Mouse (Mus musculus) stomach, postnatal 0 days (tissue): ENCODE data around the gene Atp13a1. TPM values are rescaled to one million over a fixed set of nuclear protein-coding genes. Genes with fewer than 3 reads are reported as not detected.

Source experiments
- ATAC-seq: fragments of 200-750 bp; cut with Nextera tagmentation; 2 replicates; pipeline ENCODE4 v1.8.0; 2017; ENCODE audit not compliant: low FRiP score, low TSS enrichment
- DNase-seq: peaks from one replicate; pipeline ENCODE4 v3.0.0-alpha.2; 2016; ENCODE audit warnings: low spot score
- H3K27ac ChIP-seq: fragments of 300-500 bp; sonication (generic); replicated peaks from 2 replicates; pipeline ENCODE4 v1.5.1; 2014; ENCODE audit warnings: mild to moderate bottlenecking, control low read depth
- H3K27me3 ChIP-seq: fragments of 300-500 bp; sonication (generic); 2 replicates; pipeline ENCODE4 v1.6.1; 2014; ENCODE audit warnings: low read length; ENCODE audit not compliant: control insufficient read depth, insufficient read depth
- H3K36me3 ChIP-seq: fragments of 300-500 bp; sonication (generic); 2 replicates; pipeline ENCODE4 v1.6.1; 2014; ENCODE audit warnings: low read length, mixed read lengths; ENCODE audit not compliant: control insufficient read depth, insufficient read depth
- H3K4me1 ChIP-seq: fragments of 300-500 bp; sonication (generic); replicated peaks from 2 replicates; pipeline ENCODE4 v1.6.1; 2014; ENCODE audit warnings: antibody characterized with exemption; ENCODE audit not compliant: control insufficient read depth, insufficient read depth
- H3K4me2 ChIP-seq: fragments of 300-500 bp; sonication (generic); replicated peaks from 2 replicates; pipeline ENCODE4 v1.6.1; 2014; ENCODE audit warnings: low read depth, mild to moderate bottlenecking, control low read depth, moderate library complexity
- H3K4me3 ChIP-seq: fragments of 300-500 bp; sonication (generic); 2 replicates; pipeline ENCODE4 v1.5.1; 2014; ENCODE audit warnings: low read depth, low read length, control low read depth
- H3K9ac ChIP-seq: fragments of 300-500 bp; sonication (generic); 2 replicates; pipeline ENCODE4 v1.6.1; 2014; ENCODE audit warnings: mild to moderate bottlenecking, low read length, control low read depth, mixed read lengths
- H3K9me3 ChIP-seq: fragments of 300-500 bp; sonication (generic); 2 replicates; pipeline ENCODE4 v1.6.1; 2016; ENCODE audit warnings: low read length; ENCODE audit not compliant: control insufficient read depth
- CTCF ChIP-seq: IDR thresholded peaks from 2 replicates; pipeline ENCODE4 v1.5.1; 2016; ENCODE audit warnings: antibody characterized with exemption, low read depth, mild to moderate bottlenecking, moderate library complexity
- EP300 ChIP-seq: optimal IDR thresholded peaks from 2 replicates; pipeline ENCODE3; 2016; ENCODE audit warnings: antibody characterized with exemption
- WGBS: fragments of 180-500 bp; shearing (Covaris S2); extraction: QIAGEN DNeasy Blood & Tissue Kit; methylation state at CpG from one replicate; pipeline ENCODE4 v1.1.7; 2014; 5-methylcytosine and 5-hydroxymethylcytosine counted together
- polyA plus RNA-seq: library from polyadenylated mRNA; unstranded; fragments of >200 nt; fragmentation: Nextera tagmentation; extraction: Ambion mirVana; gene quantifications from 2 replicates; pipeline ENCODE4 v1.2.1, GENCODE M21; 2015

Gene Atp13a1
- polyA plus RNA-seq, 1 experiment from 2014 or later, result 19.4 TPM

DNA sequence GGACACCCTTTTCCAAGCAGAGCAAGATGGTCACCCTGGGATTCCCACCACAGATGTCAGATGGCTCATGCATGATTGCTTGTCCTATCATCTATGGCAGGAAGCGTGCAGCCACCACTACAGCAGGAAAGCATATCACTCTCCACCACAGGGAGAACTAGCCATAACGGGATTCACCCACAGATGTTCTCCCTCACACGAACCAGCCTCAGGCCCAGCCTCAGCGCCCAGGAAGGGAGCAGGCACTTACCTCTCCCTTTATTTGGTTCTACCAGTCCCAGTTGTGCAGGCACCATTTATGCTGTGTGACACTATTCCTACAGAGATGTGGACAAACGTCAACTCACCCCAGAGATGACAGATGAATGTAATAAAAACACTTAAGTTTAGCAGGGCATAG is 1.9 kb upstream of the Atp13a1 start:
- Histone ChIP-seq H3K4me2 (no peak overlapping the region), H3K36me3 (peaks cover 4% of the 10 kb centered on the region; the same call in 1 of the 2 replicates), H3K9ac (no peak overlapping the region), H3K27ac (no peak overlapping the region), H3K4me1 (no peaks in the 10 kb centered on the region), H3K4me3 (no peak overlapping the region), H3K27me3 (no peaks in the 10 kb centered on the region), H3K9me3 (no peaks in the 10 kb centered on the region)
- no peak for ATAC-seq
- 81% methylated on average over 5 of the region's 5 CpGs for WGBS
- no peak for DNase-seq
- no peak for TF ChIP-seq CTCF
- TF ChIP-seq EP300, result no peak

DNA sequence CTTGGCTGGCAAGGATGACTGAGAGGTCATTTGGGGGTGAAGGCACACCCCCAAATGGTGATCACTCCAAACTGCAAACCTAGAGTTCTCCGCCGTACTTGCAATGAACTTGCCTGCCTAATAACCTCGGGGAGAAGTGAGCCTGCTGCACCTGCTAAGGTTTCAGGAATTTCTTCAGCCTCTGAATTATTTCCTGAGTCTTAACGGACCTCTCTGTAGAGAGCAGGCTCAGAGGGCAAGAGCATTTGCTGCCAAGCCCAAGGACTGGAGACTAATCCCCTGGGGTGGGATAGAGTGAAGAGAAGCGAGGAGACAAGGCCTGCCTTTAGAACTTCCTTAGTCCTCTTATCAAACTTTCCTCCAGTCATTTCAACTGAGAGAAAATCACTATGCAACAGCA is 1.2 kb upstream of the Atp13a1 start:
- 68% methylated on average over 5 of the region's 5 CpGs for WGBS
- Histone ChIP-seq H3K27me3 (no peaks in the 10 kb centered on the region), H3K4me2 (no peak overlapping the region), H3K27ac (no peak overlapping the region), H3K9me3 (no peaks in the 10 kb centered on the region), H3K4me3 (no peak overlapping the region), H3K4me1 (no peaks in the 10 kb centered on the region), H3K9ac (no peak overlapping the region), H3K36me3 (peaks cover 4% of the 10 kb centered on the region; the same call in 1 of the 2 replicates)
- no peak for TF ChIP-seq CTCF
- TF ChIP-seq EP300, result no peak
- DNase-seq (no peak), ATAC-seq (no peak)

DNA sequence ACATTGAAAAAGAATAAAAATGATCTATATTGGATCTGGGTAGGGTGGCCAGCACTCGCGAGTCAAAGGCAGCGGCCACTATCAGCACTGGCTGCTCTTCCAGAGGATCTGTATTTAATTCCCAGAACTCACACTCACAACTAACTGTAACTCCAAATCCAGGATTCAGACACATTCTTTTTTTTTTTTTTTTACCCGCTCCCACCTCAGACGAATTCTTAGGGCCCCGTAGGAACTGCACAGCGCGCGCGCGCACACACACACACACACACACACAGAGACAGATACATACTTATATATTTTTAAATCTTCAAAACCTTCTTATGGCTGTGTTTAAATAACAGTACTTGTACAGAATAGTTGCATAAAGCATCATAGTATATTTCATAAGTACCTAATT is 599 bp upstream of the Atp13a1 start:
- H3K4me1 ChIP-seq, result no peaks in the 10 kb centered on the region
- H3K4me3 ChIP-seq, result peak overlapping the region; percentile 100
- H3K9me3 ChIP-seq, result no peaks in the 10 kb centered on the region
- H3K27ac ChIP-seq, result no peak overlapping the region
- ATAC-seq (no peak), DNase-seq (no peak)
- H3K9ac ChIP-seq, result peak overlapping the region; percentile 94
- H3K27me3 ChIP-seq, result no peaks in the 10 kb centered on the region
- no peak for TF ChIP-seq CTCF
- TF ChIP-seq EP300, result no peak
- H3K36me3 ChIP-seq, result peaks cover 9% of the 10 kb centered on the region; the same call in 1 of the 2 replicates
- 29% methylated on average over 11 of the region's 11 CpGs for WGBS
- H3K4me2 ChIP-seq, result peak overlapping the region; percentile 87

DNA sequence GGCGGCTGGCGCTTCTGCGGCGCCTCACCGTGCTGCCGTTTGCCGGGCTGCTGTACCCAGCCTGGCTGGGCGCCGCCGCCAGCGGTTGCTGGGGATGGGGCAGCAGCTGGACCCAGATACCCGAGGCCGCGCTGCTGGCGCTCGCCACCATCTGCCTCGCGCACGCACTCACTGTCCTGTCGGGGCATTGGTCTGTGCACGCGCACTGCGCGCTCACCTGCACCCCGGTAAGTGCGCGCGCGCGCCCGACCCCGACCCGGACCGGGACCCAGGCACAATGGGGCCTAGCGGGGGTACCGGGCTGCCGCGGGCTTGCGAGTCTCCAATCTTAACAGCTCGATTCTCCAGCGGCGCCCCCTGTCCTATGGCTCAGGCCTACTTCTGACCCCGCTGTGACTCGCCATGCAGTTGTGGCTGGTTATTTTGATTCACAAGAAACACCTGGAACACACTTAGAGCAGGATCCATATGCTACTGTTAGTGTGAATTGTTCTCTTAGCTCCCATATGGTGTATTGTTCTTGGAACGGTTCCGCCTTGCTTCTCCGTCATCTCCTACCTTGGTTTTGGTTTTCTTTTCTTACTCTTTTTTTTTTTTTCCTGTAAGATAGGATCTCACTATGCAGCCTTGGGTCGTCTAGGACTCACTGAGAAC is 579 bp downstream of the Atp13a1 start:
- no peaks in the 10 kb centered on the region for H3K27me3 ChIP-seq
- no peaks in the 10 kb centered on the region for H3K4me1 ChIP-seq
- peaks cover 13% of the 10 kb centered on the region for H3K36me3 ChIP-seq
- H3K9me3 ChIP-seq, result no peaks in the 10 kb centered on the region
- peak overlapping the region; percentile 87 for H3K4me2 ChIP-seq
- H3K4me3 ChIP-seq, result peak overlapping the region; percentile 100
- peak overlapping the region; percentile 83 for H3K27ac ChIP-seq
- peak; percentile 66 for ATAC-seq
- no peak for TF ChIP-seq EP300
- TF ChIP-seq CTCF, result no peak
- 1% methylated on average over 46 of the region's 48 CpGs for WGBS
- DNase-seq, result peak; percentile 60
- H3K9ac ChIP-seq, result peak overlapping the region; percentile 94

DNA sequence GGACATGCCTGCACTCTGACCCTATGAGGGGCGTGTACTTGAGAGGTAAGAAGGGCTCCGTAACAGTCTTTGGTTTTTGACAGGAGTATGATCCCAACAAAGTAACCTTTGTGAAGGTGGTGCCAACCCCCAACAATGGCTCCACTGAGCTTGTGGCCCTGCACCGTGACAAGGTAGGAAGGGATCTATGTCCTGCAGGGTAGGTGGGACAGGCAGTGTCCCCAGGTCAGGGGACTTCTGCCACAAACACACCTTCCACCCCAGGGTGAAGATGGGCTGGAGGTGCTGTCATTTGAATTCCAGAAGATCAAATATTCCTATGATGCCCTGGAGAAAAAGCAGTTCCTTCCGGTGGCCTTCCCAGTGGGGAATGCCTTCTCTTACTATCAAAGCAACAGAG is 2.7 kb downstream of the Atp13a1 start:
- no peak overlapping the region for H3K4me3 ChIP-seq
- ATAC-seq (no peak), DNase-seq (no peak)
- H3K9ac ChIP-seq, result no peak overlapping the region
- WGBS, result 89% methylated on average over 4 of the region's 4 CpGs
- peaks cover 34% of the 10 kb centered on the region for H3K36me3 ChIP-seq
- H3K27me3 ChIP-seq, result no peaks in the 10 kb centered on the region
- H3K4me1 ChIP-seq, result no peaks in the 10 kb centered on the region
- H3K27ac ChIP-seq, result no peak overlapping the region
- TF ChIP-seq EP300, result no peak
- TF ChIP-seq CTCF, result no peak
- H3K4me2 ChIP-seq, result no peak overlapping the region
- no peaks in the 10 kb centered on the region for H3K9me3 ChIP-seq

DNA sequence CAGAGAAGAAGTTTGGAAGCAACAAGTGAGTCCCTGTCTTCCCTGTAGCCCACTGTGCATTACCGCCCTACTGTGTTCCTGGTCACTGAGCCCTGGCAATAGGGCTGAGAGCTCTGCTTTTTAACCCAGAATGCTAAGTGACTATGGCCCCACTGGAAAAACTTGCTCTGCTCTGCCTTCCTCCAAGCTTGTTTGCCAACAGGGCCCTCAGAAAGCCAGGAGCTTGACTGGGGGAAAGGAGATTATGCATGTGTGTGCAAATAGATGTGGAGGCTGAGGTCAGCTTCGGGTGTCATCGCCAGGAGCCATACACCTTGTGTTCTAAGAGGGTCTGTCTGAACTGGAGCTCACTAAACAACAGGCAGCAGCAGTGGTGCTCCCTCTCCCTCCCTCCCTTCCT is 3.1 kb downstream of the Atp13a1 start:
- no peaks in the 10 kb centered on the region for H3K9me3 ChIP-seq
- no peak for ATAC-seq
- TF ChIP-seq EP300 (no peak), CTCF (no peak)
- whole genome bisulfite sequencing, result 80% methylated on average over 3 of the region's 3 CpGs
- no peak overlapping the region for H3K4me3 ChIP-seq
- no peak overlapping the region for H3K27ac ChIP-seq
- H3K27me3 ChIP-seq, result no peaks in the 10 kb centered on the region
- no peaks in the 10 kb centered on the region for H3K4me1 ChIP-seq
- no peak for DNase-seq
- H3K9ac ChIP-seq, result no peak overlapping the region
- peaks cover 35% of the 10 kb centered on the region for H3K36me3 ChIP-seq
- H3K4me2 ChIP-seq, result no peak overlapping the region
